Mouse (Mus musculus): Measurements from ENCODE around the gene Thegl.
A peak's percentile ranks its signal among the peaks of the same experiment; 100 is the strongest.
"Not testable (repeated sequence)": the region's sequence is repeated elsewhere in the genome, so short reads cannot be mapped to it uniquely, and the experiment has no call there.

Gene Thegl

DNA sequence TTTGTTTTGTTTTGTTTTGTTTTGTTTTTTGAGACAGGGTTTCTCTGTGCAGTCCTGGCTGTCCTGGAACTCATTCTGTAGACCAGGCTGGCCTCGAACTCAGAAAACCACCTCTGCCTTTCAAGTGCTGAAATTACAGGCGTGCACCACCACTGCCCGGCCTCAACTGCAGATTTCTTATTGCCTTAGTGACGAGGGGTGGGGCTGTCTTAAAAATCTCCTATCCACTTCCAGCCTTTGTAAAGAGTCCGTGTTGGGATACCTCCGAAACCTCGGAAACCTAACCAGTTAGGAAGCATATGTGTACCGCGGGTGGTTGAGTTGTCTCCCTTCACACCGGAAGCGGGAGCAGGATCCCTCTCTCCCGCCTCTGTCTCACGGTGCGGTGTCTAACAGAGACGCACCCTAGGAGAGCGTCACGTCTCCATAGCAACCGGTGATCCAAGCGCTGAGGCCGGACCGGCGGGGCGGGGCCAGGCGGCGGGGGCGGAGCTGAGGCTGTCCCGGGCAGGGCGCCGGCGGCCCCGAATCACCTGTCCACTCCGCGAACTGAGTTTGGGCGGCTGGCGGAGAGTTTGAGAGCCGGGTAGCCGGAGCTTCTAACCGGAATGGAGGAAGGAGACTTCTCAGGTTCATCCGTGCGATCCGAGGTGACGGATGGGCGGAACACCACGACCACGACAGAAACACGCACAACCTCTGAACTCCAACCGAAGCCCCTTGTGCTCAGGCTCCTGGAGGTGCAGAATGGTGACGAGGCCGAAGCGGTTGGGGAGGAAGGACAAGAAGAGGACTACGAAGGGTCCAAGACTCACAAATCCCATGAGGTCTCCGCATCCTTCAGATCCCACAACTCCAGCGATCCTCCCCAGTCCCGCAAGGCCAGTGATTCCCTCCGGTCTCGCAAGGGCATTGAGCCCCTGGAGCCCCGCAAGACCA is at the start of gene Thegl:
TSS of gene Thegl (plus strand) at position 480 of the 939 bp plus-strand sequence.
- DNase-seq (ENCODE audit: low read depth, low spot score): peak; percentile 40

GRCm38 (mm10) chr5:76969250-76969649 is 46.6 kb upstream of the Thegl start:
- no peak for DNase-seq (ENCODE audit: low read depth, low spot score)

DNA sequence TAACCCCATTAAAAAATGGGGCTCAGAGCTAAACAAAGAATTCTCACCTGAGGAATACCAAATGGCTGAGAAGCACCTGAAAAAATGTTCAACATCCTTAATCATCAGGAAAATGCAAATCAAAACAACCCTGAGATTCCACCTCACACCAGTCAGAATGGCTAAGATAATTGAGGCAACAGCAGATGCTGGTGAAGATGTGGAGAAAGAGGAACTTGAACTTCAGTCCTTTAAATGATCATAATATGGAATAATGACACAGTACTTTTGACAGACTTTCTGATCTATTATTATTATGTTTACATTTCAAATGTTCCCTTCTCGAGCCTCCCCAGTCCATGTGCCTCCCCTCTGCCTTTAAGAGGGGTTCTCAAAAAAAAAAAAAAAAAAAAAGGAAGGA is 44.7 kb upstream of the Thegl start:
- DNase-seq (ENCODE audit: low read depth, low spot score): not testable (repeated sequence)

- no peak for DNase-seq (ENCODE audit: low read depth, low spot score)
These were observed 42.3 kb upstream of the Thegl start for GRCm38 (mm10) chr5:76973488-76973887.

GRCm38 (mm10) chr5:76974207-76974553 is 41.6 kb upstream of the Thegl start:
- no peak for DNase-seq (ENCODE audit: low read depth, low spot score)

DNA sequence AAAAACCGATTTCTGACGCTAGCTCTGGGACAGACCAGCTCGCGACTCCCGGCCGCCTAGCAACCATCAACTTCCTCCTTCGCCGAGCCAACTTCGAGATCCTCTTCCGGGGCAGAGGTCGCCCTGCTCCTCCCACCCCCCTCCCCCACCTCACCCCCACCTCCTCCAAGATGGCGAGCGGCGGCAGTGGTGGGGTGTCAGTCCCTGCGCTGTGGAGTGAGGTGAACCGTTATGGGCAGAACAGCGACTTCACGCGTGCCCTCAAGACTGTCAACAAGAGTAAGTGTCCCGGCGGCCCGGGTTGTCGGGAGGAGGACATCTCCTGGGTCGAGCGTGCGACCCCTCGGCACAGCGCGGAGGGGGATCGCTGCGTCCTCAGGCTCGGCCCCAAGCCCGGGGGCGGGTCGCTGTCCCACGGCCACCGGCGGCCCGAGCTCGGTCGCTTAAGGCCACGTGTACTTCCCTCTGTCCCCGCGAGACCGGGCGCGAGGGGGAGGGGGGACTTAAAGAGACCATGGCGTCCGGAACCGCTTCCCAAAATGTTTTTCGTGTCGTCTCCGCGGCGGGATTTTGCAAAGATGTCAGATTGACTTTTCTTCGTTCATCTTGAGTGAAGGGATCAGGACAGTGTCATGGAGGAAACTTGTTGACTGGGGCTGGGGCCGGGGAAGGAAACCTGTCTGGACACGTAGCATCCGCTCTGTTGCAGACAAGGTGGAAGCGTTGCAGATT is 41.1 kb upstream of the Thegl start, which contains the start of gene Srp72:
TSS of gene Srp72 (plus strand) at position 130 of the 732 bp plus-strand sequence.
- DNase-seq (ENCODE audit: low read depth, low spot score): peak; percentile 70

DNA sequence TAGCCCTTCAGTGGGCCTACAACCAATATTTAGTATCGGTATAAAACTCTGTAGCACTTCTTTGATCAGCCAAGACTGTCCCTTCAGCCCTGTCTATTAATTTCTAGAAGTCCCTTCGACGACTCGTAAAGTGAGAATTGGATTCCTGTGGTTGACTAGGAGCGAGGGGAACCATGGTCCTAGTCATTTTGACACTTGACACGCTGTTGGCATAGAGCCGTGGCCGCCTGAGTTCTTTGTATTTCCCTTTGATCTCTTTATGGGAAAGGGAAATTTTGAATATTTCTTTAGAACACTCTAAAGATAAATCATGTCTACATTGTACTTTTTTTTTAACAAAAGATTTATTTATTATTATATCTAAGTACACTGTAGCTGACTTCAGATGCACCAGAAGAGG is 40.1 kb upstream of the Thegl start:
- no peak for DNase-seq (ENCODE audit: low read depth, low spot score)

GRCm38 (mm10) chr5:76984015-76984414 is 31.8 kb upstream of the Thegl start:
- no peak for DNase-seq (ENCODE audit: low read depth, low spot score)

GRCm38 (mm10) chr5:76990789-76991188 is 25.0 kb upstream of the Thegl start:
- no peak for DNase-seq (ENCODE audit: low read depth, low spot score)

- DNase-seq (ENCODE audit: low read depth, low spot score): no peak
These were observed 22.5 kb upstream of the Thegl start for GRCm38 (mm10) chr5:76993174-76993814.

DNA sequence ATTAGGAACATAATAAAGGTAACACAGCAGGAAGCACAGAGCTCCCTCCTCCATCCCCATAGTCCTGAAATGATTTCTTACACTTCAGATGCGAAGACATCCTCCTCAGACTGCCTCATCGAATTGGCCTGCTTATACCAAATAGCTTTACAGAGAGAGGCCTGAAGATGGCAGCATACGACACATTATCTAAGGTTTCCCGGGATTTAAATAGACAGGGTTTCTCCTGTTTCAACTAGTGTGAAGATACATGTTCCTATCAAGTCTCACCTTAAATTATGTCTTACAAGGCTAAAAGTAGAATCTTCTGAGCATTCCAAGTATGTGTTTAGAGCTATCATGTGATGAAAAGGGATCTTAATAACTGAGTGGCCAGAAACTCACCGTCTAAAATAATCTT is 17.4 kb upstream of the Thegl start:
- peak; percentile 68 for DNase-seq (ENCODE audit: low read depth, low spot score)

- DNase-seq (ENCODE audit: low read depth, low spot score): no peak
These were observed 14.6 kb upstream of the Thegl start for GRCm38 (mm10) chr5:77001192-77001591.

- DNase-seq (ENCODE audit: low read depth, low spot score): no peak
These were observed 11.6 kb upstream of the Thegl start, which contains the start of gene Arl9 for GRCm38 (mm10) chr5:77004051-77004821. Gene Arl9 (plus strand): TSS chr5:77004055.

- DNase-seq (ENCODE audit: low read depth, low spot score): no peak
These were observed 5.5 kb upstream of the Thegl start for GRCm38 (mm10) chr5:77010352-77010751.

- DNase-seq (ENCODE audit: low read depth, low spot score): no peak
These were observed 4.7 kb upstream of the Thegl start for GRCm38 (mm10) chr5:77011082-77011481.

DNA sequence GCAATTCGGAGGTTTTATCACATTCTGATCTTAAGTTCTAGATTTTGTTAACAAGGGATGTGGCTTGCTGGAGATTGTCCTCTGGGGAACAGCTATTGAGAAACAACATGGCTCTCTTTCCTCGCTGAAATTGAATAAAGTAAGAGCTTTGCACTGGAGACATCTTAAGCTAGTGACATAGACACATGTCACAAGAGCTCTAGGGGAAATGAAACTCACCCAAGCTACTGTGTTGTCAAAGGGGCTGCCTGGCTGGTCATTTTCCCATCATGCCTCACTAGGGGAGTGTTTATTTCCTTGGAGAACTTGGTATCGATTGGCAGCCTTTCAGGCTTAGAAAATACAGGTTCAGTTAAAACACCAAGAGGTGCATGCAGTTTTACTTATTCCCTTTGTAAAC is 2.7 kb upstream of the Thegl start:
- no peak for DNase-seq (ENCODE audit: low read depth, low spot score)

DNA sequence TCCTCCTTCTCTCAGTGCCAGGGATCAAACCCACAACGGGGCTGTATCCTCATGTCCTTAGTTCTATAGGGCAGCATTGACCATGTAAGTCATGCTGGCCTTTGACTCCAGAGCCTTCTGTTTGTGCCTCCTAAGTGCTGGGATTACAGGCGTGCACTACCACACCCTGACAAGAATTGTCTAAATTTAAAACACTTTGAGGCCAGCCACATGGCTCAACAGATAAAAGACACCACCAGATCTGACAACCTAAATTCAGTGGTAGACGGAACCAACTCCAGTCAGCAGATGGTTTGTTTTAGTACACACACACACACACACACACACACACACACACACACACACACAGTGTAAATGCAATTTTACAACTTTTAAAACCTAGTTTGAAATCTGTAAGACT is 12.2 kb downstream of the Thegl start:
- DNase-seq (ENCODE audit: low read depth, low spot score): no peak

- DNase-seq (ENCODE audit: low read depth, low spot score): no peak
These were observed 13.9 kb downstream of the Thegl start for GRCm38 (mm10) chr5:77029735-77030134.

GRCm38 (mm10) chr5:77035101-77035500 is 19.3 kb downstream of the Thegl start:
- DNase-seq (ENCODE audit: low read depth, low spot score): not testable (repeated sequence)

- no peak for DNase-seq (ENCODE audit: low read depth, low spot score)
These were observed 22.6 kb downstream of the Thegl start for GRCm38 (mm10) chr5:77038451-77038850.

GRCm38 (mm10) chr5:77039391-77039790 is 23.6 kb downstream of the Thegl start:
- no peak for DNase-seq (ENCODE audit: low read depth, low spot score)
